12 mouse cellular contexts compared by ENCODE assay signal in genomic region chr10:115561136-115561880, GRCm38 (mm10). TPM values are rescaled to one million over a fixed set of nuclear protein-coding genes. Genes with fewer than 3 reads are reported as not detected.
DNase-seq lines count a peak whose midpoint lies in the region; ATAC-seq and TF ChIP-seq lines count a peak whose summit lies in the region.
"Had no signal": no experiment of that assay in that cellular context is flagged by ENCODE, and none has a peak within 500 bp of the region (broad histone marks: within the 10 kb centered on the region; RNA-seq: fewer than 3 reads in every experiment).

No protein-coding gene starts in this region.

- no peak overlapping the region for H3K9ac ChIP-seq in liver, postnatal 0 days (replicated peaks)
- H3K9ac ChIP-seq: forebrain, embryonic 15.5 days; heart, embryonic 13.5 days; neural tube, embryonic 12.5 days had no signal

- no peaks in the 10 kb centered on the region for H3K4me1 ChIP-seq in liver, postnatal 0 days (ENCODE audit: insufficient read depth)
- H3K4me1 ChIP-seq: heart, embryonic 13.5 days; megakaryocyte, embryonic 14.5 days had no signal

- no peaks in the 10 kb centered on the region for H3K27me3 ChIP-seq in liver, postnatal 0 days (ENCODE audit: insufficient read depth, low read length)
- H3K27me3 ChIP-seq: heart, embryonic 13.5 days; megakaryocyte, embryonic 14.5 days; neural tube, embryonic 12.5 days had no signal

- H3K9me3 ChIP-seq in liver, postnatal 0 days (ENCODE audit: low read length), result no peaks in the 10 kb centered on the region
- H3K9me3 ChIP-seq: forebrain, embryonic 15.5 days; heart, embryonic 13.5 days; neural tube, embryonic 12.5 days had no signal

- no peak for ATAC-seq in liver, postnatal 0 days
- no peak for ATAC-seq in frontal cortex, adult (ENCODE audit: low TSS enrichment)
- ATAC-seq: forebrain, embryonic 15.5 days had no signal

- TF ChIP-seq CTCF in liver, postnatal 0 days (IDR thresholded peaks at IDR 0.05; ENCODE audit: low read depth), result no peak

- no peak overlapping the region for H3K4me3 ChIP-seq in liver, postnatal 0 days (ENCODE audit: low read depth, low read length)
- H3K4me3 ChIP-seq: forebrain, embryonic 15.5 days; heart, embryonic 13.5 days; megakaryocyte, embryonic 14.5 days; neural tube, embryonic 12.5 days had no signal

- H3K27ac ChIP-seq in liver, postnatal 0 days (ENCODE audit: low read depth), result no peak overlapping the region
- H3K27ac ChIP-seq: forebrain, embryonic 15.5 days; heart, embryonic 13.5 days; kidney, postnatal 0 days; neural tube, embryonic 12.5 days had no signal

- no peak overlapping the region for H3K4me2 ChIP-seq in liver, postnatal 0 days (ENCODE audit: low read depth, low read length)
- H3K4me2 ChIP-seq: forebrain, embryonic 15.5 days; heart, embryonic 13.5 days; neural tube, embryonic 12.5 days had no signal

- no peaks in the 10 kb centered on the region for H3K36me3 ChIP-seq in liver, postnatal 0 days (replicated peaks; ENCODE audit: insufficient read depth, low read length)
- H3K36me3 ChIP-seq: forebrain, embryonic 15.5 days; heart, embryonic 13.5 days; neural tube, embryonic 12.5 days had no signal

- peak; percentile 19 for DNase-seq in liver, postnatal 0 days
- no peak for DNase-seq in liver
- peak; percentile 64 to 75 for DNase-seq in cerebellum, postnatal 14 days
- DNase-seq in large intestine, adult 2 months (ENCODE audit: low read depth, low spot score), result peak; percentile 24
- no peak for DNase-seq in thymus, postnatal 10 days (ENCODE audit: low spot score in 2 of 2)
- no peak for DNase-seq in frontal cortex, postnatal 25 days (ENCODE audit: low spot score in 2 of 2)

- 58% methylated on average over 12 of the region's 12 CpGs for WGBS in liver, postnatal 0 days (ENCODE audit: insufficient replicate concordance)
- WGBS in large intestine, adult 2 months, result 24% methylated on average over 12 of the region's 12 CpGs

- TF ChIP-seq EP300 in liver, postnatal 0 days (IDR thresholded peaks at IDR 0.05; ENCODE audit: low read depth), result no peak

RNA-seq across cellular contexts. Expression of gene A930009A15Rik, which starts 8.5 kb away (rescaled TPM):
- polyA plus RNA-seq in liver, postnatal 0 days (2015; fragmentation: Nextera tagmentation; extraction: Ambion mirVana), result 0.25 and 0.56 TPM in 2 replicates
- not detected in 2 replicates for polyA plus RNA-seq in large intestine, adult 2 months (2012; rRNA removed)
- polyA plus RNA-seq: forebrain, embryonic 15.5 days; heart, embryonic 13.5 days; kidney, postnatal 0 days had no signal

RNA-seq across cellular contexts. Expression of gene Lgr5, which starts 26.3 kb away (rescaled TPM):
- polyA plus RNA-seq in liver, postnatal 0 days (2015; fragmentation: Nextera tagmentation; extraction: Ambion mirVana), result 0.49 and 0.73 TPM in 2 replicates
- 4.7 and 6.1 TPM in 2 replicates for polyA plus RNA-seq in large intestine, adult 2 months (2012; rRNA removed)

Comparison
In these comparisons a context has a peak if more than half of its experiments do, and no peak if none do; other contexts are left out.
1. DNase-seq: peak in liver, postnatal 0 days (single experiment), cerebellum, postnatal 14 days (2 of 2) and large intestine, adult 2 months (single experiment); none in liver (single experiment), thymus, postnatal 10 days (0 of 2) and frontal cortex, postnatal 25 days (0 of 2).